Mouse (Mus musculus): ENCODE results near the gene Lats1. TPM values are rescaled to one million over a fixed set of nuclear protein-coding genes. Genes with fewer than 3 reads are reported as not detected.
"Not testable (repeated sequence)": the region's sequence is repeated elsewhere in the genome, so short reads cannot be mapped to it uniquely, and the experiment has no call there.

Lats1 gene
- polyA plus RNA-seq, 1 experiment from 2014 or later = 8.5 TPM

DNA sequence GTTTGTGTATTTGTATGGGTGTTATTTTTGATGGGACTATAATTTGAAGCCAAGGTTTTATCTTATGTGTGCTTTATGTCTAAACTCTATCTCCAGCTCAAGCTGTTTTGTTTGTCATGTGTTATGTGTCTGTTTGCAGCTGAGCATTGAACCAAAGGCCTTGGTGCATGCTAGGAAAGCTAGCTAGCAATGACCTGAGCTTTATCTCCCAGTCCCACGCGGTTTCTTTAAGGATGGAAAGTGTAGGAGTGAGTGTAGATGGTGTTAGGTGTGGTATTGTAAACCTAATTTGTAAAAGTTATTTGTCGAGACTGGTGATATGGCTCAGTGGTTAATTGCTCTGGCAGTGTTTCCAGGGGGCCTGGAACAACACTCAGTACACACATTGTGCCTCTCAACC is 56.9 kb downstream of the Lats1 start:
- Histone ChIP-seq H3K36me3 (ENCODE audit: control insufficient read depth, insufficient read depth, low read length) (peaks cover 2% of the 10 kb centered on the region; the same call in 1 of the 2 replicates), H3K27me3 (ENCODE audit: control insufficient read depth, insufficient read depth, low read length) (no peaks in the 10 kb centered on the region), H3K4me2 (ENCODE audit: low read depth, severe bottlenecking) (no peak overlapping the region), H3K4me3 (ENCODE audit: low read depth, low read length) (no peak overlapping the region), H3K4me1 (ENCODE audit: control insufficient read depth, insufficient read depth, low read length) (no peaks in the 10 kb centered on the region), H3K27ac (replicated peaks; ENCODE audit: low read depth, low read length) (no peak overlapping the region), H3K9ac (ENCODE audit: low read length) (no peak overlapping the region), H3K9me3 (ENCODE audit: control insufficient read depth, low read length) (no peaks in the 10 kb centered on the region)
- no peak for DNase-seq (ENCODE audit: low spot score)
- ATAC-seq (ENCODE audit: insufficient number of reproducible peaks, low FRiP score, low TSS enrichment, low read depth) = no peak
- 81% methylated on average over 3 of the region's 3 CpGs for WGBS

- WGBS = 91% methylated on average over 6 of the region's 6 CpGs
- not testable (repeated sequence) for DNase-seq (ENCODE audit: low spot score); H3K27ac ChIP-seq (replicated peaks; ENCODE audit: low read depth, low read length); H3K4me1 ChIP-seq (ENCODE audit: control insufficient read depth, insufficient read depth, low read length); H3K4me3 ChIP-seq (ENCODE audit: low read depth, low read length); H3K9me3 ChIP-seq (ENCODE audit: control insufficient read depth, low read length); H3K4me2 ChIP-seq (ENCODE audit: low read depth, severe bottlenecking); ATAC-seq (ENCODE audit: insufficient number of reproducible peaks, low FRiP score, low TSS enrichment, low read depth); H3K36me3 ChIP-seq (ENCODE audit: control insufficient read depth, insufficient read depth, low read length); H3K27me3 ChIP-seq (ENCODE audit: control insufficient read depth, insufficient read depth, low read length); H3K9ac ChIP-seq (ENCODE audit: low read length)
Measured at GRCm38 (mm10) chr10:7745528-7745927, 64.5 kb downstream of the Lats1 start.

DNA sequence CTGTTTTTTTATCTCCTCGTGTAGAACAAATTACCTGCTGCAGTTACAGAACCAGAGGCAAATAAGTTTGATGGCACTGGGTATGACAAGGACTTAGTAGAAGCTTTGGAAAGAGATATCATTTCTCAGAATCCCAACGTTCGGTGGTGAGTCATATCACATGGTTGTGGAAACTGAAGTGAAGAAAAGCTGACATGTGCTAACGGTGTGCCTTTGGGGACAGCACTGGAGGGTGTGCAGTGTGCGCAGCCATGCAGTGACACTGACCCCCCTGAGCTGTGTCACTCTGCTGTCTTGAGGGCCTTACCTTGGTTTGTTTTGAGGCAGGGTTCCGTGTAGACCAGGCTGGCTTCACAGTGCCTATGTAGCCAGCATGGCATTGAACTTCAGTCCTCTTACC is 67.7 kb downstream of the Lats1 start:
- H3K36me3 ChIP-seq (ENCODE audit: control insufficient read depth, insufficient read depth, low read length) = peaks cover 5% of the 10 kb centered on the region; the same call in 1 of the 2 replicates
- H3K27me3 ChIP-seq (ENCODE audit: control insufficient read depth, insufficient read depth, low read length) = no peaks in the 10 kb centered on the region
- H3K9me3 ChIP-seq (ENCODE audit: control insufficient read depth, low read length) = no peaks in the 10 kb centered on the region
- 89% methylated on average over 6 of the region's 6 CpGs for WGBS
- H3K9ac ChIP-seq (ENCODE audit: low read length) = no peak overlapping the region
- no peak overlapping the region for H3K4me3 ChIP-seq (ENCODE audit: low read depth, low read length)
- ATAC-seq (ENCODE audit: insufficient number of reproducible peaks, low FRiP score, low TSS enrichment, low read depth) (no peak), DNase-seq (ENCODE audit: low spot score) (no peak)
- H3K4me2 ChIP-seq (ENCODE audit: low read depth, severe bottlenecking) = no peak overlapping the region
- no peaks in the 10 kb centered on the region for H3K4me1 ChIP-seq (ENCODE audit: control insufficient read depth, insufficient read depth, low read length)
- no peak overlapping the region for H3K27ac ChIP-seq (replicated peaks; ENCODE audit: low read depth, low read length)

DNA sequence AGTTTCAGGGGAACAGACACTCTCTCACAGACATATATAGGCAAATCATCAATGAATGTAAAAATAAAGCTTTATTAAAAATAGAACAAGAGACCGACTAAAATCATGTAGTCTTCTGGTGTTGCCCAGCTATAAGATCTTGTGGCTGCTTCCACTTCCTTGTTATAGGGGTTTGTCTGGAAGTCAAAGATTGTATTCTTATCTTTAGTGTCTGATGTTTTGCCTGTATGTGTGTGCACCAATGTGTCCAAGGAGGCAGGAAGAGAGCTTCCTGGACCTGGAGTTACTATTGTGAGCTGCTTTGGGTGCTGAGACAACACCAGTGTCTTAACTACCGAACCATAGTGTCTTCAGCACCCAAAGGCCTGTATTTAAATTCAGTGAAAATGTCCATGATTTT is 76.5 kb downstream of the Lats1 start:
- Histone ChIP-seq H3K4me3 (ENCODE audit: low read depth, low read length) (no peak overlapping the region), H3K36me3 (ENCODE audit: control insufficient read depth, insufficient read depth, low read length) (peaks cover 7% of the 10 kb centered on the region; the same call in 1 of the 2 replicates), H3K27me3 (ENCODE audit: control insufficient read depth, insufficient read depth, low read length) (no peaks in the 10 kb centered on the region), H3K9me3 (ENCODE audit: control insufficient read depth, low read length) (no peaks in the 10 kb centered on the region), H3K4me2 (ENCODE audit: low read depth, severe bottlenecking) (no peak overlapping the region), H3K4me1 (ENCODE audit: control insufficient read depth, insufficient read depth, low read length) (no peaks in the 10 kb centered on the region), H3K9ac (ENCODE audit: low read length) (no peak overlapping the region), H3K27ac (replicated peaks; ENCODE audit: low read depth, low read length) (no peak overlapping the region)
- DNase-seq (ENCODE audit: low spot score) (no peak), ATAC-seq (ENCODE audit: insufficient number of reproducible peaks, low FRiP score, low TSS enrichment, low read depth) (no peak)
- WGBS = 93% methylated on average over 2 of the region's 2 CpGs

Other genes starting within 250 kb of the Lats1 start
- gene Ulbp1, start 207.6 kb upstream of the Lats1 start, polyA plus RNA-seq (2014; fragmentation: Nextera tagmentation; extraction: Ambion mirVana) = 0.55 and 0.75 TPM in 2 replicates
- 0.88 and 1.1 TPM in 2 replicates for gene Lrp11, start 91.4 kb upstream of the Lats1 start, polyA plus RNA-seq (2014; fragmentation: Nextera tagmentation; extraction: Ambion mirVana)
- gene Nup43, start 13.7 kb upstream of the Lats1 start, polyA plus RNA-seq (2014; fragmentation: Nextera tagmentation; extraction: Ambion mirVana) = 80.2 and 81.0 TPM in 2 replicates
- 117 and 120 TPM in 2 replicates for gene Pcmt1, start 78 bp upstream of the Lats1 start, polyA plus RNA-seq (2014; fragmentation: Nextera tagmentation; extraction: Ambion mirVana)
- gene Katna1, start 44.8 kb downstream of the Lats1 start, polyA plus RNA-seq (2014; fragmentation: Nextera tagmentation; extraction: Ambion mirVana) = 81.4 and 88.6 TPM in 2 replicates
- gene Ginm1, start 111.6 kb downstream of the Lats1 start, polyA plus RNA-seq (2014; fragmentation: Nextera tagmentation; extraction: Ambion mirVana) = 51.4 and 53.9 TPM in 2 replicates
- gene Ppil4, start 111.7 kb downstream of the Lats1 start, polyA plus RNA-seq (2014; fragmentation: Nextera tagmentation; extraction: Ambion mirVana) = 46.9 and 51.7 TPM in 2 replicates
- gene Zc3h12d, start 151.3 kb downstream of the Lats1 start, polyA plus RNA-seq (2014; fragmentation: Nextera tagmentation; extraction: Ambion mirVana) = 0.07 TPM in 2 replicates